Mouse (Mus musculus): ENCODE results near the gene Cntn5. TPM values are rescaled to one million over a fixed set of nuclear protein-coding genes. Genes with fewer than 3 reads are reported as not detected.

Gene Cntn5
- polyA plus RNA-seq, 1 experiment from 2014 or later = 1.7 TPM

DNA sequence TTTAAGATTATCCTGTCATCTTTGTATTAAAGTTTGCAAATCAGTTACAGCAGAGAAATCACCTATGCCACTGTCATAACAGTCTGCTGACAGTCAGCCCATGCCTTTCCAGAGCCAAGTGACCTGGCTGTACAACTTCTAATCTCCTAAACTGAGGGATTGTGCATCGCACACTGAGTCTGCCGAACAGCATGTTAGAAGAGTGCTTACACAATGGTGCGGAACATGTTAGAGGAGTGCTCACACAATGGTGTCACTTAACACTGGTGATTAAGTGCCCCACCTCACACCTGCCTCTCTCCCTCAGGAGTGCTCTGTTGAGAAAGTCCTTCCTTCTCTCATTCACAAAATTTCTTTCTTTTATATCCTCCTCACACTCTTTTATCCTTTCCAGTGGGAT, 889.4 kb downstream of the Cntn5 start:
- Histone ChIP-seq H3K36me3 (ENCODE audit: control insufficient read depth, insufficient read depth, low read length) (no peaks in the 10 kb centered on the region), H3K27me3 (ENCODE audit: control insufficient read depth, insufficient read depth, low read length) (no peaks in the 10 kb centered on the region), H3K4me2 (no peak overlapping the region), H3K4me1 (ENCODE audit: control insufficient read depth, insufficient read depth, low read length) (no peaks in the 10 kb centered on the region), H3K9me3 (ENCODE audit: control insufficient read depth, low read length) (no peaks in the 10 kb centered on the region), H3K4me3 (ENCODE audit: low read depth, low read length) (no peak overlapping the region), H3K9ac (ENCODE audit: low read length) (no peak overlapping the region), H3K27ac (ENCODE audit: low read depth, low read length) (no peak overlapping the region)
- ATAC-seq (ENCODE audit: low FRiP score) (no peak), DNase-seq (ENCODE audit: low spot score, missing footprints) (no peak)
- 78% methylated on average over 3 of the region's 3 CpGs for WGBS

DNA sequence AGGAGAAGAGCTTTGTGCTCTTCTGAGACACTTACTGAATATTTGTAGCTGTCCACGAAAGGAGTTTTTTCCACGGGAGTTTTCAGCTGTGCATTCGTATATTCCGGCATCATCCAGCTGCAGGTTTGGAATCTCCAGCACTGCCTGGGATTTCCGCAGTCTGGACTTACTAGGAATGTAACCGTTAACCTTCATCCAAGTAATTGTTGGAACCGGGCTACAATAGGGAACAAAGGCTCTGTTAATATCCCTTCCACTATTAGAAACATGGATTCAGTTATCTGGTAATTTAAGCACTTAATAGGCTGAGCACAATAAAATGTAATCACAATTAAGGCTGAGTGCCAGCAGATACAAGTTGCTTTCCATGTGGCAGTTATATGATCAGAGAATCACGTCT, 920.5 kb downstream of the Cntn5 start:
- 86% methylated on average over 8 of the region's 8 CpGs for WGBS
- Histone ChIP-seq H3K9me3 (ENCODE audit: control insufficient read depth, low read length) (no peaks in the 10 kb centered on the region), H3K36me3 (ENCODE audit: control insufficient read depth, insufficient read depth, low read length) (no peaks in the 10 kb centered on the region), H3K9ac (ENCODE audit: low read length) (no peak overlapping the region), H3K27ac (ENCODE audit: low read depth, low read length) (no peak overlapping the region), H3K27me3 (ENCODE audit: control insufficient read depth, insufficient read depth, low read length) (no peaks in the 10 kb centered on the region), H3K4me3 (ENCODE audit: low read depth, low read length) (no peak overlapping the region), H3K4me2 (no peak overlapping the region), H3K4me1 (ENCODE audit: control insufficient read depth, insufficient read depth, low read length) (no peaks in the 10 kb centered on the region)
- DNase-seq (ENCODE audit: low spot score, missing footprints) (no peak), ATAC-seq (ENCODE audit: low FRiP score) (no peak)

DNA sequence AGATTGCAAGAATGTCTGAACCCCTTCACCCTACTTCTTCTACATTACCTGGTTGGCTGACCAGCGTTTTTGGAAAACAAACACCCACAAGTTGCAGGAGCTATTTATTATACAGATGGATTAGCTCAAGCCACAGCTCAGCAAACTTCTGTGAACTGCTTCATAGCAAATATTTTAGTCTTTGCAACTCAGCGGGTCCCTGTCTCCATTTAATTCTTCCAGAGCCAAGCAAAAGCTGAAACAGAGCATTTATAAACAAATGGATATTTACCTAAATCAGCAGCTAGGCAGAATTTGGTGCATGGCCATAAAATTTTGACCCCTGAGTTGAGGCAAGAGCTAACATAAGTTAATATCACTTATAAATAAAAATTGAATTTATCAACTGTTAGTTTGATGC, 921.4 kb downstream of the Cntn5 start:
- DNase-seq (ENCODE audit: low spot score, missing footprints) (no peak), ATAC-seq (ENCODE audit: low FRiP score) (no peak)
- Histone ChIP-seq H3K9ac (ENCODE audit: low read length) (no peak overlapping the region), H3K9me3 (ENCODE audit: control insufficient read depth, low read length) (no peaks in the 10 kb centered on the region), H3K4me1 (ENCODE audit: control insufficient read depth, insufficient read depth, low read length) (no peaks in the 10 kb centered on the region), H3K27me3 (ENCODE audit: control insufficient read depth, insufficient read depth, low read length) (no peaks in the 10 kb centered on the region), H3K4me3 (ENCODE audit: low read depth, low read length) (no peak overlapping the region), H3K4me2 (no peak overlapping the region), H3K27ac (ENCODE audit: low read depth, low read length) (no peak overlapping the region), H3K36me3 (ENCODE audit: control insufficient read depth, insufficient read depth, low read length) (no peaks in the 10 kb centered on the region)
- WGBS = 81% methylated on average over 2 of the region's 2 CpGs

DNA sequence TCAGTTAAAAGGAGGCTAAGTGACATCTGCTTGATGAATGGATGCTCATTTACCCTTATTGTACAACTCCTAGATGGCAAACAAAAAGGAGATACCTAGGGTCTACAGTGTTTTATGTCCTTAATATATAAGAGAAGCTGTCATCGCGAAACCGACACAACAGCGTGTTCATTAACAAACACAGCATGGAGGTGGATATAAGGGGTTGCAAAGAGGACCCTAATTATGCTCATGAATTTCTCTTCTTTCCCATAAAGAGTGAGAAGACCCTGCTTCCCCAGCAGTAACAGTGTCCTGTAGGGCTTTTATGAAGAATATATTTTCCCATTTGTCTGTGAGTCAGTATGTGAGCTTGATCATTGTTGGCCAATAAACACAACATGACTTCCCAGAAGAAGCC, 939.2 kb downstream of the Cntn5 start:
- 89% methylated on average over 4 of the region's 4 CpGs for WGBS
- DNase-seq (ENCODE audit: low spot score, missing footprints) (no peak), ATAC-seq (ENCODE audit: low FRiP score) (no peak)
- Histone ChIP-seq H3K27me3 (ENCODE audit: control insufficient read depth, insufficient read depth, low read length) (no peaks in the 10 kb centered on the region), H3K9me3 (ENCODE audit: control insufficient read depth, low read length) (no peaks in the 10 kb centered on the region), H3K27ac (ENCODE audit: low read depth, low read length) (no peak overlapping the region), H3K36me3 (ENCODE audit: control insufficient read depth, insufficient read depth, low read length) (no peaks in the 10 kb centered on the region), H3K9ac (ENCODE audit: low read length) (no peak overlapping the region), H3K4me1 (ENCODE audit: control insufficient read depth, insufficient read depth, low read length) (no peaks in the 10 kb centered on the region), H3K4me3 (ENCODE audit: low read depth, low read length) (no peak overlapping the region), H3K4me2 (no peak overlapping the region)

DNA sequence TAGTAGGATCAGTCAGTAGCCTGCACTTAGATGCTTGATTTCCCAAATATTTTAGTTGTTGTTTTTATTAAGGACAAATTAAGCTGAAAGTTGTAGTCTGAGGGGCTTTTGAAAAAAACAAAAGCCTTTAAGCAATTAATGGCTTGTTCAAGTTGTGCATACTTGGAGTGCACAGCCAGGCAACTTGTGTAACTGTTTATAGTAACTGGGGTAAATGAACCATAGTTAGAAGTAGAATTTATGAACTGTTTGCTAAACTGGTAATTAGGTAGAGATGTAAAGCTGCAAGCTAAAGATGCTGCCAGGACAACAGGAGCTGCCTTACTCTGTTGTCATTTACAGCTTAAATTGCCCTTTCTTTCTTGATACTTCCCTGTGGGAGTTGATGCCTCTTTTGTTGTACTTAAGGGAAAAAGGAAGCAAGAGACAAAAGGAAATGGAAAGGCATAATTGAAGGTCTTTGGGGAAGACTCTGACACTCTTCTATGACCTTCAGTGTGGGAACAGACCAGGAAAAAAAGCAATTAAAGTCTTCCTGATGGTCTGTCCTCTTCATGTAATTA, 943.9 kb downstream of the Cntn5 start:
- no peaks in the 10 kb centered on the region for H3K4me1 ChIP-seq (ENCODE audit: control insufficient read depth, insufficient read depth, low read length)
- ATAC-seq (ENCODE audit: low FRiP score) (no peak), DNase-seq (ENCODE audit: low spot score, missing footprints) (no peak)
- no peak overlapping the region for H3K27ac ChIP-seq (ENCODE audit: low read depth, low read length)
- no peaks in the 10 kb centered on the region for H3K36me3 ChIP-seq (ENCODE audit: control insufficient read depth, insufficient read depth, low read length)
- no peaks in the 10 kb centered on the region for H3K27me3 ChIP-seq (ENCODE audit: control insufficient read depth, insufficient read depth, low read length)
- H3K4me2 ChIP-seq = no peak overlapping the region
- no peak overlapping the region for H3K9ac ChIP-seq (ENCODE audit: low read length)
- no peak overlapping the region for H3K4me3 ChIP-seq (ENCODE audit: low read depth, low read length)
- no peaks in the 10 kb centered on the region for H3K9me3 ChIP-seq (ENCODE audit: control insufficient read depth, low read length)

DNA sequence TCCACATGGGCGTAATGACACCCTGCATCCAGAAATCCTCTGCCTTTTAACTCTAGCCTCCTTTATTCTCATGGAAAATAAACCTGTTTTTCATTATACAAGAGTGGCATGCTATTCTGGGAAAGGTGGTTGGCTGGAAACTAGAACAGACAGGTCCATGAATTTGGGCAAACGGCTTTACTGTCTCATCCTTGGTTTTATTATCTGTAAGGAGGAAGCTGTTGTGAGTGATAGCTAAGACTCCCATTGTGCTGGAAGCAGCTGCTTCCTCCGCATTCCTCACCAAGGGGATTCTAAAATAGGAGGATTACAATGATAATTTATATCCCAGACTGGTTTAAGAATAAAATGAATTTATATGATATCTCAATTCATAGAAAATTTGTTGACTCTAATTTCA, 955.2 kb downstream of the Cntn5 start:
- DNase-seq (ENCODE audit: low spot score, missing footprints) = no peak
- Histone ChIP-seq H3K36me3 (ENCODE audit: control insufficient read depth, insufficient read depth, low read length) (no peaks in the 10 kb centered on the region), H3K9ac (ENCODE audit: low read length) (no peak overlapping the region), H3K4me1 (ENCODE audit: control insufficient read depth, insufficient read depth, low read length) (no peaks in the 10 kb centered on the region), H3K4me3 (ENCODE audit: low read depth, low read length) (no peak overlapping the region), H3K9me3 (ENCODE audit: control insufficient read depth, low read length) (no peaks in the 10 kb centered on the region), H3K27me3 (ENCODE audit: control insufficient read depth, insufficient read depth, low read length) (no peaks in the 10 kb centered on the region), H3K4me2 (no peak overlapping the region), H3K27ac (ENCODE audit: low read depth, low read length) (no peak overlapping the region)
- ATAC-seq (ENCODE audit: low FRiP score) = no peak
- 74% methylated on average over 3 of the region's 3 CpGs for WGBS

DNA sequence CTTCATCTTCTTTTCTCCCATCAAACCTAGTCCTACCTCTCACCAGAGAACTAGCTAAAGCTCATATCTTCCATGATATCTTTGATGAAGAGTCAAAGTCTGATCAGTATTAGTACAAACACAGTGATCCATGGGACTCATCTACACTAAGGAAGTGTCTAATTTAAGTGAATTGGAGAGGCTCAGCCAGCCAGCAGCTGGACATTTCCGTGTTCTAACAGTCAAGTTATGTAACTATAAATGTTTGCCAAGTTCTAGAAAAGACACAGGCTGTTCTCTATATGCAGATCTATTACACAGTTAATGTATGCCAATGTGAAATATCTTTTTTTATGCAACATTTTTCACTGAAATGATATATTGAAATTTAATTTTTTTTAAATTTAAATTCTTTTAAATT, 959.7 kb downstream of the Cntn5 start:
- H3K4me2 ChIP-seq = no peak overlapping the region
- ATAC-seq (ENCODE audit: low FRiP score) = no peak
- WGBS = 91% methylated on average over 1 of the region's 1 CpGs

DNA sequence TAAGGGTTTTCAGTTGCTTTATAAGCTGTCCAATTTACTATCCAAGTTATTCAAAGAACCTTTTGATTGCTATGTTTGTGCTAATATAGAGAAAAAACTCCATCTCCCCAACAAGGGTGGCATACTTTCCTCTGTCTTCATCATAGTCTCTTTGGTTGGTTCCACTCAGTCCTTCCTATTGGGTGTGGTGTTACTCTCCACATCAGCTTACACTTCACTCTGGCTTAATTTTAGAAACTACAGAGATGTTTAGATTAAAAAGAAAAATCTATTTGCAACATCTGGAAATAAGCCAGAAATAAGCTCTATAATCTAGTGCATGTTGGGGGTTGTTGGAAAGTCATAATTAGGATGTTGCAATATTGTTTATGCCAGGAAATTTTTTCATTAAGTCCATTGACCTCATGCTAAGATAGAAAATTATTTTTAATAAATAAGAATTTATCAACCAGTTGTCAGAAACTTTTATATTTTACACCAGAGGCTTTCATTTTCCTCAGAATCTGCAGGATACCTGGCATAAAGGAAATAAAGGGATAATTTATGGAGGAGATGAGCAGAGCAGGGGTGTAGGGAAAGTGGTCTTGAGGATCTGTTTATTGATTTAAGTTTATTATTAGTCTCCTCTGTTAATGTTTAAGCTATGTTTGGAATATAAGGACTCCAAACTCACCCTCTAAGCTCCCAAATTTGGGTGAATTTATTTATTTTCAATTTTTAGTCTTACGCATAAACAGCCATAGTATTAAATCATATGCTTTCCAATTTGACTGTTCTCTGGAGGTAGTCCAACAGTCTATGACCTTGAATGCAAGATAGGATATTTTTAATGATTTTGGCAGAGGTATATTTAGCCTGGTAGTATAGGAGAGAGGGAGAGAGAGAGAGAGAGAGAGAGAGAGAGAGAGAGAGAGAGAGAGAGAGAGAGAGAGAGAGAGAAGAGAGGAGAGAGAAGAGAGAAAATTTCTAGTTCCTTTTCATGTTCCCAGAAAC, 966.8 kb downstream of the Cntn5 start:
- DNase-seq (ENCODE audit: low spot score, missing footprints) (no peak), ATAC-seq (ENCODE audit: low FRiP score) (no peak)
- Histone ChIP-seq H3K4me1 (ENCODE audit: control insufficient read depth, insufficient read depth, low read length) (no peaks in the 10 kb centered on the region), H3K9me3 (ENCODE audit: control insufficient read depth, low read length) (no peaks in the 10 kb centered on the region), H3K4me3 (ENCODE audit: low read depth, low read length) (no peak overlapping the region), H3K36me3 (ENCODE audit: control insufficient read depth, insufficient read depth, low read length) (no peaks in the 10 kb centered on the region), H3K27ac (ENCODE audit: low read depth, low read length) (no peak overlapping the region), H3K9ac (ENCODE audit: low read length) (no peak overlapping the region), H3K27me3 (ENCODE audit: control insufficient read depth, insufficient read depth, low read length) (no peaks in the 10 kb centered on the region), H3K4me2 (no peak overlapping the region)
- 97% methylated on average over 1 of the region's 1 CpGs for WGBS

More for the DNA sequence above, 959.7 kb downstream of the Cntn5 start:
- Histone ChIP-seq H3K9me3 (ENCODE audit: control insufficient read depth, low read length) (no peaks in the 10 kb centered on the region), H3K36me3 (ENCODE audit: control insufficient read depth, insufficient read depth, low read length) (no peaks in the 10 kb centered on the region), H3K27ac (ENCODE audit: low read depth, low read length) (no peak overlapping the region), H3K4me1 (ENCODE audit: control insufficient read depth, insufficient read depth, low read length) (no peaks in the 10 kb centered on the region), H3K9ac (ENCODE audit: low read length) (no peak overlapping the region), H3K27me3 (ENCODE audit: control insufficient read depth, insufficient read depth, low read length) (no peaks in the 10 kb centered on the region), H3K4me3 (ENCODE audit: low read depth, low read length) (no peak overlapping the region)
- DNase-seq (ENCODE audit: low spot score, missing footprints) = no peak

DNA sequence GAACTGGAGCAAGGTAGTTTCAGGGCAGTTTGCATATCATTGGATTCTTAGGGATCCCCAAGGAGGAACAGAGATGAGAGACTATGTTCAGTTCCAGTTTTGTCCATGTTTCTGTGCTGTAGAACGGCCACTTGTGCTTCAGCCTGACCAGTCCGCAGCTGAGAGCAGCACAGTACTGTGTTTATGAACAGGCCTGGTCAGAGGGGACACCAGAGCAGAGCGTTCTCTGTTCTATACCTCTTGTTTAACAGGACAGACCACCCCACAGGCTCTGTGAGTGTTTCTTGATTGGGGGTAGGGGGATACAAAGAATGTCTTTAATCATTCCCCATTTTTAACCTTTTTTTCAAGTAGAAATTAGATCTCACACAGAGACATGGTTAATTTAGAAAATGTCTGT, 984.0 kb downstream of the Cntn5 start:
- Histone ChIP-seq H3K27ac (ENCODE audit: low read depth, low read length) (no peak overlapping the region), H3K9ac (ENCODE audit: low read length) (no peak overlapping the region), H3K9me3 (ENCODE audit: control insufficient read depth, low read length) (no peaks in the 10 kb centered on the region), H3K4me1 (ENCODE audit: control insufficient read depth, insufficient read depth, low read length) (no peaks in the 10 kb centered on the region), H3K4me3 (ENCODE audit: low read depth, low read length) (no peak overlapping the region), H3K27me3 (ENCODE audit: control insufficient read depth, insufficient read depth, low read length) (no peaks in the 10 kb centered on the region), H3K4me2 (no peak overlapping the region), H3K36me3 (ENCODE audit: control insufficient read depth, insufficient read depth, low read length) (no peaks in the 10 kb centered on the region)
- DNase-seq (ENCODE audit: low spot score, missing footprints) (no peak), ATAC-seq (ENCODE audit: low FRiP score) (no peak)
- WGBS = 84% methylated on average over 3 of the region's 3 CpGs

All from midbrain, embryonic 11.5 days (tissue).